Mouse (Mus musculus) lung, postnatal 25 days (tissue): ENCODE measurements around the gene Sgca.

Source experiments
- DNase-seq: peaks from one replicate; pipeline ENCODE4 v3.0.0; 2022; ENCODE audit warnings: low spot score

Gene Sgca

GRCm38 (mm10) chr11:94944295-94944694 is 31.8 kb downstream of the Sgca start:
- no peak for DNase-seq

- no peak for DNase-seq
Measured at GRCm38 (mm10) chr11:94943054-94943453, 33.1 kb downstream of the Sgca start.

GRCm38 (mm10) chr11:94942282-94943023 is 33.7 kb downstream of the Sgca start:
- peak; percentile 38 for DNase-seq

GRCm38 (mm10) chr11:94941776-94942175 is 34.4 kb downstream of the Sgca start:
- no peak for DNase-seq

- DNase-seq: no peak
Measured at GRCm38 (mm10) chr11:94941121-94941520, 35.0 kb downstream of the Sgca start.

GRCm38 (mm10) chr11:94939280-94939679 is 36.8 kb downstream of the Sgca start:
- peak; percentile 78 for DNase-seq

GRCm38 (mm10) chr11:94938296-94938695 is 37.8 kb downstream of the Sgca start:
- DNase-seq: no peak

- no peak for DNase-seq
Measured at GRCm38 (mm10) chr11:94937787-94938186, 38.3 kb downstream of the Sgca start.

GRCm38 (mm10) chr11:94937335-94937781 is 38.8 kb downstream of the Sgca start:
- no peak for DNase-seq

- peak; percentile 90 for DNase-seq
Measured at GRCm38 (mm10) chr11:94936851-94937295, 39.3 kb downstream of the Sgca start.

GRCm38 (mm10) chr11:94936045-94936444 is 40.1 kb downstream of the Sgca start, which contains the start of gene Col1a1:
Gene Col1a1, plus strand, starts transcription at chr11:94936224.
- peak; percentile 53 for DNase-seq

GRCm38 (mm10) chr11:94934526-94934925 is 41.6 kb downstream of the Sgca start:
- no peak for DNase-seq

GRCm38 (mm10) chr11:94933584-94933983 is 42.5 kb downstream of the Sgca start:
- no peak for DNase-seq

GRCm38 (mm10) chr11:94930151-94930550 is 46.0 kb downstream of the Sgca start:
- DNase-seq: no peak

GRCm38 (mm10) chr11:94929599-94929998 is 46.5 kb downstream of the Sgca start:
- no peak for DNase-seq

- peak; percentile 84 for DNase-seq
Measured at GRCm38 (mm10) chr11:94928820-94929219, 47.3 kb downstream of the Sgca start.

- no peak for DNase-seq
Measured at GRCm38 (mm10) chr11:94927771-94928291, 48.3 kb downstream of the Sgca start.

- peak; percentile 14 for DNase-seq
Measured at GRCm38 (mm10) chr11:94926431-94926830, 49.7 kb downstream of the Sgca start.

- no peak for DNase-seq
Measured at GRCm38 (mm10) chr11:94924977-94925376, 51.1 kb downstream of the Sgca start.

GRCm38 (mm10) chr11:94920996-94921401 is 55.1 kb downstream of the Sgca start:
- no peak for DNase-seq

GRCm38 (mm10) chr11:94917717-94918116 is 58.4 kb downstream of the Sgca start:
- no peak for DNase-seq

GRCm38 (mm10) chr11:94916477-94916876 is 59.6 kb downstream of the Sgca start:
- peak; percentile 59 for DNase-seq

- peak; percentile 70 for DNase-seq
Measured at GRCm38 (mm10) chr11:94915675-94916403, 60.3 kb downstream of the Sgca start.
